Mouse (Mus musculus) forebrain, embryonic 13.5 days (tissue): ENCODE measurements around the gene 5730596B20Rik. TPM values are rescaled to one million over a fixed set of nuclear protein-coding genes. Genes with fewer than 3 reads are reported as not detected.

Experiments
- ATAC-seq: fragments of 200-750 bp; cut with Nextera tagmentation; 2 replicates; pipeline ENCODE4 v1.8.0; 2017
- H3K27ac ChIP-seq: fragments of 300-500 bp; sonication (generic); 2 replicates; pipeline ENCODE4 v1.5.1; 2015; ENCODE audit warnings: inconsistent platforms, mild to moderate bottlenecking, moderate library complexity
- H3K27me3 ChIP-seq: fragments of 300-500 bp; sonication (generic); 2 replicates; pipeline ENCODE4 v1.6.1; 2015; ENCODE audit warnings: mild to moderate bottlenecking, inconsistent platforms
- H3K36me3 ChIP-seq: fragments of 300-500 bp; sonication (generic); 2 replicates; pipeline ENCODE4 v1.6.1; 2015; ENCODE audit warnings: mild to moderate bottlenecking, inconsistent platforms; ENCODE audit not compliant: poor library complexity, severe bottlenecking
- H3K4me1 ChIP-seq: fragments of 300-500 bp; sonication (generic); 2 replicates; pipeline ENCODE4 v1.6.1; 2015; ENCODE audit warnings: inconsistent platforms
- H3K4me2 ChIP-seq: fragments of 300-500 bp; sonication (generic); 2 replicates; pipeline ENCODE4 v1.6.1; 2015; ENCODE audit warnings: inconsistent platforms, mild to moderate bottlenecking, moderate library complexity
- H3K4me3 ChIP-seq: fragments of 300-500 bp; sonication (generic); 2 replicates; pipeline ENCODE4 v1.5.1; 2015; ENCODE audit warnings: mild to moderate bottlenecking, inconsistent platforms
- H3K9ac ChIP-seq: fragments of 300-500 bp; sonication (generic); 2 replicates; pipeline ENCODE4 v1.6.1; 2015; ENCODE audit warnings: mild to moderate bottlenecking, inconsistent platforms
- H3K9me3 ChIP-seq: fragments of 300-500 bp; sonication (generic); replicated peaks from 2 replicates; pipeline ENCODE4 v1.6.1; 2016; ENCODE audit warnings: inconsistent platforms
- WGBS: fragments of 180-500 bp; shearing (Covaris S2); methylation state at CpG from one replicate; pipeline ENCODE4 v1.1.7; 2015; 5-methylcytosine and 5-hydroxymethylcytosine counted together
- polyA plus RNA-seq: library from polyadenylated mRNA; unstranded; fragments of >200 nt; fragmentation: Nextera tagmentation; extraction: Ambion mirVana; gene quantifications from 2 replicates; pipeline ENCODE4 v1.2.1, GENCODE M21; 2015

The 5730596B20Rik gene
- polyA plus RNA-seq, 1 experiment from 2014 or later = not detected

- no peak overlapping the region for H3K9ac ChIP-seq
- no peak overlapping the region for H3K27ac ChIP-seq
- H3K4me2 ChIP-seq = no peak overlapping the region
- H3K36me3 ChIP-seq = no peaks in the 10 kb centered on the region
- H3K9me3 ChIP-seq = no peaks in the 10 kb centered on the region
- WGBS = 7% methylated on average over 5 of the region's 5 CpGs
- H3K4me3 ChIP-seq = no peak overlapping the region
- H3K4me1 ChIP-seq = peaks cover 12% of the 10 kb centered on the region
- H3K27me3 ChIP-seq = peaks cover 100% of the 10 kb centered on the region
- no peak for ATAC-seq
Measured at GRCm38 (mm10) chr6:52214271-52214670, 37.0 kb downstream of the 5730596B20Rik start.

GRCm38 (mm10) chr6:52215070-52215469 lies 37.8 kb downstream of the 5730596B20Rik start:
- Histone ChIP-seq H3K4me3 (no peak overlapping the region), H3K27ac (no peak overlapping the region), H3K4me2 (no peak overlapping the region), H3K36me3 (no peaks in the 10 kb centered on the region), H3K4me1 (peaks cover 12% of the 10 kb centered on the region), H3K9me3 (no peaks in the 10 kb centered on the region), H3K9ac (no peak overlapping the region), H3K27me3 (peaks cover 100% of the 10 kb centered on the region)
- 8% methylated on average over 3 of the region's 3 CpGs for WGBS
- no peak for ATAC-seq

GRCm38 (mm10) chr6:52215771-52216535 lies 38.7 kb downstream of the 5730596B20Rik start:
- ATAC-seq = no peak
- Histone ChIP-seq H3K4me1 (peaks cover 12% of the 10 kb centered on the region), H3K27me3 (peaks cover 100% of the 10 kb centered on the region), H3K27ac (no peak overlapping the region), H3K36me3 (no peaks in the 10 kb centered on the region), H3K4me2 (no peak overlapping the region), H3K4me3 (no peak overlapping the region), H3K9me3 (no peaks in the 10 kb centered on the region), H3K9ac (no peak overlapping the region)
- 1% methylated on average over 30 of the region's 30 CpGs for WGBS

- no peak for ATAC-seq
- no peak overlapping the region for H3K9ac ChIP-seq
- H3K4me3 ChIP-seq = peak overlapping the region; percentile 28
- peaks cover 18% of the 10 kb centered on the region for H3K4me1 ChIP-seq
- WGBS = 3% methylated on average over 60 of the region's 60 CpGs
- no peaks in the 10 kb centered on the region for H3K36me3 ChIP-seq
- H3K27ac ChIP-seq = no peak overlapping the region
- no peaks in the 10 kb centered on the region for H3K9me3 ChIP-seq
- H3K27me3 ChIP-seq = peaks cover 100% of the 10 kb centered on the region
- peak overlapping the region; percentile 50 for H3K4me2 ChIP-seq
Measured at GRCm38 (mm10) chr6:52216691-52217458, 39.6 kb downstream of the 5730596B20Rik start.

- Histone ChIP-seq H3K36me3 (no peaks in the 10 kb centered on the region), H3K27ac (no peak overlapping the region), H3K27me3 (peaks cover 100% of the 10 kb centered on the region), H3K4me3 (peak overlapping the region; percentile 28), H3K4me2 (peak overlapping the region; percentile 50), H3K9me3 (no peaks in the 10 kb centered on the region), H3K4me1 (peaks cover 19% of the 10 kb centered on the region), H3K9ac (no peak overlapping the region)
- peak; percentile 66; the same call in 1 of the 2 replicates for ATAC-seq
- WGBS = under 1% methylated on average over 25 of the region's 25 CpGs
Measured at GRCm38 (mm10) chr6:52217459-52217768, 40.1 kb downstream of the 5730596B20Rik start.

- Histone ChIP-seq H3K9ac (no peak overlapping the region), H3K9me3 (no peaks in the 10 kb centered on the region), H3K36me3 (no peaks in the 10 kb centered on the region), H3K4me2 (no peak overlapping the region), H3K4me1 (peaks cover 18% of the 10 kb centered on the region), H3K27me3 (peaks cover 100% of the 10 kb centered on the region), H3K27ac (no peak overlapping the region), H3K4me3 (no peak overlapping the region)
- WGBS = 4% methylated on average over 23 of the region's 23 CpGs
- ATAC-seq = no peak
Measured at GRCm38 (mm10) chr6:52217895-52218642, 40.8 kb downstream of the 5730596B20Rik start.

GRCm38 (mm10) chr6:52218643-52219215 lies 41.4 kb downstream of the 5730596B20Rik start:
- Histone ChIP-seq H3K36me3 (no peaks in the 10 kb centered on the region), H3K27me3 (peaks cover 100% of the 10 kb centered on the region), H3K4me3 (no peak overlapping the region), H3K9me3 (no peaks in the 10 kb centered on the region), H3K4me2 (no peak overlapping the region), H3K4me1 (peaks cover 17% of the 10 kb centered on the region), H3K27ac (no peak overlapping the region), H3K9ac (no peak overlapping the region)
- ATAC-seq = no peak
- WGBS = 6% methylated on average over 14 of the region's 14 CpGs

- Histone ChIP-seq H3K9me3 (no peaks in the 10 kb centered on the region), H3K4me3 (no peak overlapping the region), H3K27me3 (peaks cover 100% of the 10 kb centered on the region), H3K4me2 (no peak overlapping the region), H3K36me3 (no peaks in the 10 kb centered on the region), H3K4me1 (peaks cover 17% of the 10 kb centered on the region), H3K9ac (no peak overlapping the region), H3K27ac (no peak overlapping the region)
- no peak for ATAC-seq
- WGBS = 17% methylated on average over 9 of the region's 9 CpGs
Measured at GRCm38 (mm10) chr6:52219234-52219942, 42.1 kb downstream of the 5730596B20Rik start.

- H3K27ac ChIP-seq = no peak overlapping the region
- peaks cover 100% of the 10 kb centered on the region for H3K27me3 ChIP-seq
- peaks cover 17% of the 10 kb centered on the region for H3K4me1 ChIP-seq
- no peak for ATAC-seq
- H3K4me2 ChIP-seq = no peak overlapping the region
- H3K9me3 ChIP-seq = no peaks in the 10 kb centered on the region
- WGBS = 10% methylated on average over 32 of the region's 32 CpGs
- H3K4me3 ChIP-seq = no peak overlapping the region
- H3K36me3 ChIP-seq = no peaks in the 10 kb centered on the region
- H3K9ac ChIP-seq = no peak overlapping the region
Measured at GRCm38 (mm10) chr6:52220003-52220864, 42.9 kb downstream of the 5730596B20Rik start.

- Histone ChIP-seq H3K9ac (no peak overlapping the region), H3K27me3 (peaks cover 100% of the 10 kb centered on the region), H3K4me1 (peaks cover 17% of the 10 kb centered on the region), H3K4me3 (peak overlapping the region; percentile 44), H3K27ac (no peak overlapping the region), H3K4me2 (peak overlapping the region; percentile 72), H3K9me3 (no peaks in the 10 kb centered on the region), H3K36me3 (no peaks in the 10 kb centered on the region)
- 7% methylated on average over 12 of the region's 12 CpGs for WGBS
- ATAC-seq = no peak
Measured at GRCm38 (mm10) chr6:52220865-52221310, 43.6 kb downstream of the 5730596B20Rik start.
